8 mouse cellular contexts compared by ENCODE assay signal in the genomic region with DNA sequence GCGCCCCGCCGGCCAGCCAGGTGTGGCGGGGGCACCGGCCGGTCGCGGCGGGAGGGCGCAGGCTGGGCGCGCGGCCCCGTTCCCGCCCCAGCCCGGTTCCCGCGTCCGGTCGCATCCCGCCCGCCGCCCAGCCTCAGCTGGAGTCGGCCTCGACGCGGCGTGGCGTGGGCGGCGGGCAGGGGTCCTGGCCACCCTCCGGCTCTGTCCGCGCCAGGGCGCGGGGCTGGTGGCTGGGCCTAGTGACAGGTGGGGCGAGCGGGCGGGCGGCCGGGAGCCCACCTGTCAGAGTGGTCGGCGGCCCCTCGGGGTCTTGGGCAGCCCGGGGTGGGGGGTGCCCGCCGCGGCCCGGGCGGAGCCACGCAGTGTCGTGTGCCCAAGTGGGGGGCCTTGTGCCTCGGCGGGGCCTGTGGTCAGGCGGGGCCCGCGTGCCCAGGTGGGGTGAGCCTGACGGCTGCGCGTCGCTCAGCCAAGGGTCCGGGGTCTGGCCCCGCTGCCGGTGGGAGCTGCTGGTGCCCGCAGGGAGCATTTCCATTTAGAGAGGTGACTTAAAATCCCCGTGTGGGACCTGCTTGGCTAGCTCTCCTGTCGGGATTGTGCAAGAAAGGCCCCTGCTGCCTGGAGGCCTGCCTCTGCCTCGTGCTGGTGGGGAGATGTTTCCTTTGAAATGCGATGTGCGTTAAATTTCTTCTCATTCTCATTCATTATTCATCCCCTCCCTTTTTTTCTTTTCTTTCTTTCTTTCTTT. TPM values are rescaled to one million over a fixed set of nuclear protein-coding genes. Genes with fewer than 3 reads are reported as not detected.
DNase-seq lines count a peak whose midpoint lies in the region; ATAC-seq and TF ChIP-seq lines count a peak whose summit lies in the region.

No protein-coding gene starts in this region.

- TF ChIP-seq CTCF in Patski (IDR thresholded peaks at IDR 0.05) = no peak
- no peak for TF ChIP-seq CTCF in kidney, postnatal 0 days (IDR thresholded peaks at IDR 0.05; ENCODE audit: low read depth)

- WGBS in embryonic facial prominence, embryonic 10.5 days = under 1% methylated on average over 70 of the region's 70 CpGs
- under 1% methylated on average over 45 of the region's 70 CpGs for WGBS in heart, embryonic 15.5 days
- WGBS in kidney, postnatal 0 days = under 1% methylated on average over 60 of the region's 70 CpGs

- peak overlapping the region; percentile 97 for H3K4me2 ChIP-seq in heart, embryonic 15.5 days
- peak overlapping the region; percentile 93 for H3K4me2 ChIP-seq in kidney, postnatal 0 days (ENCODE audit: low read length)

- POLR2A ChIA-PET in Patski (lab: Charles Lee) = no interaction called here

- H3K27ac ChIP-seq in embryonic facial prominence, embryonic 10.5 days (replicated peaks) = peak overlapping the region; percentile 97
- H3K27ac ChIP-seq in heart, embryonic 15.5 days = peak overlapping the region; percentile 76
- peak overlapping the region; percentile 60 for H3K27ac ChIP-seq in kidney, postnatal 0 days

- CTCF ChIA-PET in Patski (lab: Charles Lee) = no interaction called here

- H3K4me1 ChIP-seq in embryonic facial prominence, embryonic 10.5 days = peaks cover 26% of the 10 kb centered on the region
- H3K4me1 ChIP-seq in heart, embryonic 15.5 days (replicated peaks) = peaks cover 19% of the 10 kb centered on the region
- peaks cover 9% of the 10 kb centered on the region for H3K4me1 ChIP-seq in kidney, postnatal 0 days (replicated peaks; ENCODE audit: insufficient read depth, low read length)

- peak overlapping the region; percentile 98 for H3K9ac ChIP-seq in heart, embryonic 15.5 days
- peak overlapping the region; percentile 93 for H3K9ac ChIP-seq in kidney, postnatal 0 days (ENCODE audit: low read depth, low read length)

- H3K27me3 ChIP-seq in Patski = no peaks in the 10 kb centered on the region
- H3K27me3 ChIP-seq in embryonic facial prominence, embryonic 10.5 days (replicated peaks; ENCODE audit: low read depth, poor library complexity, severe bottlenecking) = no peaks in the 10 kb centered on the region
- no peaks in the 10 kb centered on the region for H3K27me3 ChIP-seq in heart, embryonic 15.5 days
- no peaks in the 10 kb centered on the region for H3K27me3 ChIP-seq in kidney, postnatal 0 days (ENCODE audit: insufficient read depth, low read length)

- H3K9me3 ChIP-seq in embryonic facial prominence, embryonic 10.5 days = no peaks in the 10 kb centered on the region
- no peaks in the 10 kb centered on the region for H3K9me3 ChIP-seq in heart, embryonic 15.5 days (replicated peaks)
- H3K9me3 ChIP-seq in kidney, postnatal 0 days (replicated peaks; ENCODE audit: low read length) = no peaks in the 10 kb centered on the region

- peak; percentile 21 for ATAC-seq in CD4-positive, CD25-positive, alpha-beta regulatory T cell, adult 4 months
- peak; percentile 48 for ATAC-seq in Patski
- peak; percentile 56 for ATAC-seq in heart, embryonic 15.5 days (replicated peaks; ENCODE audit: insufficient number of reproducible peaks, insufficient read depth, low FRiP score, low read depth)
- ATAC-seq in kidney, postnatal 0 days (replicated peaks; ENCODE audit: low FRiP score, low read depth) = peak; percentile 68

- in situ Hi-C loops in Patski (cut with MboI; ENCODE audit: low pct_unique_long_range_greater_than_20kb) = no loop called here

- peak overlapping the region; percentile 97 for H3K4me3 ChIP-seq in embryonic facial prominence, embryonic 10.5 days
- H3K4me3 ChIP-seq in heart, embryonic 15.5 days = peak overlapping the region; percentile 90
- H3K4me3 ChIP-seq in kidney, postnatal 0 days (replicated peaks; ENCODE audit: low read depth, low read length) = peak overlapping the region; percentile 85

- DNase-seq in Patski (ENCODE audit: low read depth, low spot score) = no peak
- DNase-seq in embryonic facial prominence, embryonic 10.5 days (ENCODE audit: low spot score) = peak; percentile 64
- DNase-seq in kidney, postnatal 0 days (ENCODE audit: low spot score) = peak; percentile 49
- DNase-seq in lung, postnatal 4 days = peak; percentile 35 to 47
- peak; percentile 54 to 61 for DNase-seq in spleen, postnatal 10 days (ENCODE audit: low spot score in 2 of 2)
- DNase-seq in c-Kit-positive CD71-positive TER-119-positive erythroid progenitor cells, embryonic 14.5 days (ENCODE audit: low spot score) = no peak

- H3K36me3 ChIP-seq in embryonic facial prominence, embryonic 10.5 days (replicated peaks) = peaks cover 40% of the 10 kb centered on the region
- H3K36me3 ChIP-seq in heart, embryonic 15.5 days = peaks cover 28% of the 10 kb centered on the region
- H3K36me3 ChIP-seq in kidney, postnatal 0 days (ENCODE audit: insufficient read depth, low read length) = peaks cover 11% of the 10 kb centered on the region; the same call in 1 of the 2 replicates

RNA-seq across cellular contexts. Expression of gene Tfdp1, which starts 0.5 kb away (rescaled TPM):
- polyA plus RNA-seq in CD4-positive, CD25-positive, alpha-beta regulatory T cell, adult 4 months (2017; shearing (Covaris generic)) = 10 to 100 TPM; 31.5 to 46.6 TPM
- 169 TPM for polyA plus RNA-seq in Patski (2021)
- 182 and 193 TPM in 2 replicates for polyA plus RNA-seq in embryonic facial prominence, embryonic 10.5 days (2016; fragmentation: Nextera tagmentation; extraction: Ambion mirVana)
- 71.9 and 89.7 TPM in 2 replicates for polyA plus RNA-seq in heart, embryonic 15.5 days (2015; fragmentation: Nextera tagmentation; extraction: Ambion mirVana)
- 107 and 127 TPM in 2 replicates for polyA plus RNA-seq in kidney, postnatal 0 days (2015; fragmentation: Nextera tagmentation; extraction: Ambion mirVana)

RNA-seq across cellular contexts. Expression of gene Tmco3, which starts 51.1 kb away (rescaled TPM):
- polyA plus RNA-seq in CD4-positive, CD25-positive, alpha-beta regulatory T cell, adult 4 months (2017; shearing (Covaris generic)) = 10 to 100 TPM; 26.8 to 32.8 TPM
- polyA plus RNA-seq in Patski (2021) = 93.8 TPM
- 33.7 and 37.8 TPM in 2 replicates for polyA plus RNA-seq in embryonic facial prominence, embryonic 10.5 days (2016; fragmentation: Nextera tagmentation; extraction: Ambion mirVana)
- 26.1 and 33.6 TPM in 2 replicates for polyA plus RNA-seq in heart, embryonic 15.5 days (2015; fragmentation: Nextera tagmentation; extraction: Ambion mirVana)
- 31.3 and 33.2 TPM in 2 replicates for polyA plus RNA-seq in kidney, postnatal 0 days (2015; fragmentation: Nextera tagmentation; extraction: Ambion mirVana)

RNA-seq across cellular contexts. Expression of gene Dcun1d2, which starts 51.1 kb away (rescaled TPM):
- polyA plus RNA-seq in CD4-positive, CD25-positive, alpha-beta regulatory T cell, adult 4 months (2017; shearing (Covaris generic)) = 10 to 100 TPM; 23.6 to 27.6 TPM
- polyA plus RNA-seq in Patski (2021) = 32.5 TPM
- 22.5 and 23.7 TPM in 2 replicates for polyA plus RNA-seq in embryonic facial prominence, embryonic 10.5 days (2016; fragmentation: Nextera tagmentation; extraction: Ambion mirVana)
- polyA plus RNA-seq in heart, embryonic 15.5 days (2015; fragmentation: Nextera tagmentation; extraction: Ambion mirVana) = 24.5 and 28.3 TPM in 2 replicates
- 17.3 and 19.0 TPM in 2 replicates for polyA plus RNA-seq in kidney, postnatal 0 days (2015; fragmentation: Nextera tagmentation; extraction: Ambion mirVana)

RNA-seq across cellular contexts. Expression of gene Atp4b, which starts 57.6 kb away (rescaled TPM):
- polyA plus RNA-seq in CD4-positive, CD25-positive, alpha-beta regulatory T cell, adult 4 months (2017; shearing (Covaris generic)) = not detected
- not detected for polyA plus RNA-seq in Patski (2021)
- polyA plus RNA-seq in embryonic facial prominence, embryonic 10.5 days (2016; fragmentation: Nextera tagmentation; extraction: Ambion mirVana) = not detected in 2 replicates
- not detected in 2 replicates for polyA plus RNA-seq in heart, embryonic 15.5 days (2015; fragmentation: Nextera tagmentation; extraction: Ambion mirVana)
- 0.08 TPM in 1 of 2 replicates, not detected in the other for polyA plus RNA-seq in kidney, postnatal 0 days (2015; fragmentation: Nextera tagmentation; extraction: Ambion mirVana)

Comparison
In these comparisons a context has a peak if more than half of its experiments do, and no peak if none do; other contexts are left out.
1. DNase-seq: peak in embryonic facial prominence, embryonic 10.5 days (single experiment), kidney, postnatal 0 days (single experiment), lung, postnatal 4 days (2 of 2) and spleen, postnatal 10 days (2 of 2); none in Patski (single experiment) and c-Kit-positive CD71-positive TER-119-positive erythroid progenitor cells, embryonic 14.5 days (single experiment).
2. Peak in every context shown above with its lines, with median percentiles within 50 percentile points of each other: ATAC-seq, H3K27ac ChIP-seq and H3K4me3 ChIP-seq.